Mouse (Mus musculus) natural killer cell, adult 2 months (primary cell): ENCODE data around the gene Ubap1.

Experiments
- DNase-seq, 2 experiments: peaks; one replicate each; pipeline ENCODE4 v3.0.0; 2022; ENCODE audit warnings: low spot score in 2 of 2

Gene Ubap1

DNA sequence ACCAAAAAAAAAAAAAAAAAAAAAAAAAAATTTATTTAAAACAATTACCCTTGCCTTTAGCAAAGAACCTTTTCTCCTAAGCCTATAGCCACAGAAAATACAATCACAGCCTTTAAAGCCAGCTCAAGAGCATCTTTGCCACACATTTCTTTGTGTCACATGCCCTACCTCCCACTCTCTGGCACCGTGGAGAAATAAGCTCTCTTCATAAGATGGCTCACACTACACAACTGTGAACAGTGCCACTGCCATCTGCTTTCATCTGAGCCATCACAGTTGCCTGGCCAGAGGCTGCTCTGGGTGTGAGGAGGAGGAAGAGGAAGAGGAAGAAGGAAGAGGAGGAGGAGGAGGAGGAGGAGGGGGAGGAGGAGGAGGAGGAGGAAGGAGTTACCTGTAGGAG is 60.5 kb downstream of the Ubap1 start:
- no peak for DNase-seq

DNA sequence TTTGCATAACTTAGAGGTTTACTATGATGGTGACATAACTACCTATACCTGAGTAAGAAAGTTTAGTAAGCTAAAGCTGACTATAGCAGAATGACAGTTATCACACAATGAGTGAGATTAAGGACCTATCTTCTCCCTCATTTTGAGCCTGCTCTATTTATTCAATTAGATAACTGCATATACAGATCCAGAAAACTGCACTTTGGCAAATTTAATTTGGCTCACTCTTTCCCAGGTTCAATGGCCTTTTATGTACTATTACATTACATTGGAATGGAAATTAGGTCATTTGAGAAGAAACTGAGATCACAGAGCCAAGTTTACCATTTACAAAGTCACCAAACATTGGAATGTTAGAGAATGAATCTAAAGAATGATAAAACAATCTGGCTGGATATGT is 68.2 kb downstream of the Ubap1 start:
- no peak for DNase-seq

DNA sequence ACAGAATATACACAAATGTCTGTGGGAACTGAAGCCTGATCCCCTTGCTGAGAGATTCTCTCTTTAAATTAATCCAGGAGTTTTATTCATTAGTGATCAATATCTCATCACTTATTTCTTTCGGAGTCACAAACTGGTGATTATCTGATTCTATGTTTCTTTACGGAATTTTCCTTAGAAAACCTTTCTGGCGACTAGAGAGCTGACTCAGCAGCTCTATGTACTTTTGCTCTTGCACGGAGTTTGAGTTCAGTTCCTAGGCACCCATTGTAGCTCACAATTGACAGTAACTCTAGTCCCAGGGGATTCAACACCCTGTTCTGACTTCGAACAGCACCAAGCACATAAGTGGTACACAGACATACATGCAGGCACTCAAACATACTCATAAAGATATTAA is 90.1 kb downstream of the Ubap1 start:
- no peak for DNase-seq
